Mouse (Mus musculus) midbrain, embryonic 16.5 days (tissue): ENCODE measurements around the gene Trim25. TPM values are rescaled to one million over a fixed set of nuclear protein-coding genes. Genes with fewer than 3 reads are reported as not detected.

Experiments
- ATAC-seq: fragments of 200-750 bp; cut with Nextera tagmentation; 2 replicates; pipeline ENCODE4 v1.8.0; 2017; ENCODE audit warnings: moderate TSS enrichment
- H3K27ac ChIP-seq: fragments of 300-500 bp; sonication (generic); 2 replicates; pipeline ENCODE4 v1.5.1; 2014; ENCODE audit warnings: mild to moderate bottlenecking, low read length, mixed read lengths
- H3K27me3 ChIP-seq: fragments of 300-500 bp; sonication (generic); 2 replicates; pipeline ENCODE4 v1.6.1; 2014; ENCODE audit warnings: low read depth, low read length, mixed read lengths; ENCODE audit not compliant: control insufficient read depth, insufficient read depth
- H3K36me3 ChIP-seq: fragments of 300-500 bp; sonication (generic); 2 replicates; pipeline ENCODE4 v1.6.1; 2014; ENCODE audit warnings: mild to moderate bottlenecking, low read length, moderate library complexity, mixed read lengths; ENCODE audit not compliant: control insufficient read depth, insufficient read depth
- H3K4me1 ChIP-seq: fragments of 300-500 bp; sonication (generic); 2 replicates; pipeline ENCODE4 v1.6.1; 2014; ENCODE audit warnings: mild to moderate bottlenecking, low read length, mixed read lengths; ENCODE audit not compliant: control insufficient read depth, insufficient read depth
- H3K4me2 ChIP-seq: fragments of 300-500 bp; sonication (generic); 2 replicates; pipeline ENCODE4 v1.6.1; 2014; ENCODE audit warnings: mild to moderate bottlenecking, low read length, mixed read lengths
- H3K4me3 ChIP-seq: fragments of 300-500 bp; sonication (generic); 2 replicates; pipeline ENCODE4 v1.5.1; 2014; ENCODE audit warnings: low read depth, mild to moderate bottlenecking, low read length, moderate library complexity, mixed read lengths
- H3K9ac ChIP-seq: fragments of 300-500 bp; sonication (generic); 2 replicates; pipeline ENCODE4 v1.6.1; 2014; ENCODE audit warnings: low read depth, low read length, mixed read lengths
- H3K9me3 ChIP-seq: fragments of 300-500 bp; sonication (generic); replicated peaks from 2 replicates; pipeline ENCODE4 v1.6.1; 2014; ENCODE audit warnings: mild to moderate bottlenecking, low read length, mixed read lengths; ENCODE audit not compliant: control insufficient read depth, poor library complexity, severe bottlenecking
- WGBS: fragments of 180-500 bp; shearing (Covaris S2); extraction: QIAGEN DNeasy Blood & Tissue Kit; methylation state at CpG from one replicate; pipeline ENCODE4 v1.1.7; 2014; 5-methylcytosine and 5-hydroxymethylcytosine counted together
- polyA plus RNA-seq: library from polyadenylated mRNA; unstranded; fragments of >200 nt; fragmentation: Nextera tagmentation; extraction: Ambion mirVana; gene quantifications from 2 replicates; pipeline ENCODE4 v1.2.1, GENCODE M21; 2015

The Trim25 gene
- polyA plus RNA-seq, 1 experiment from 2014 or later, result 3.8 TPM

DNA sequence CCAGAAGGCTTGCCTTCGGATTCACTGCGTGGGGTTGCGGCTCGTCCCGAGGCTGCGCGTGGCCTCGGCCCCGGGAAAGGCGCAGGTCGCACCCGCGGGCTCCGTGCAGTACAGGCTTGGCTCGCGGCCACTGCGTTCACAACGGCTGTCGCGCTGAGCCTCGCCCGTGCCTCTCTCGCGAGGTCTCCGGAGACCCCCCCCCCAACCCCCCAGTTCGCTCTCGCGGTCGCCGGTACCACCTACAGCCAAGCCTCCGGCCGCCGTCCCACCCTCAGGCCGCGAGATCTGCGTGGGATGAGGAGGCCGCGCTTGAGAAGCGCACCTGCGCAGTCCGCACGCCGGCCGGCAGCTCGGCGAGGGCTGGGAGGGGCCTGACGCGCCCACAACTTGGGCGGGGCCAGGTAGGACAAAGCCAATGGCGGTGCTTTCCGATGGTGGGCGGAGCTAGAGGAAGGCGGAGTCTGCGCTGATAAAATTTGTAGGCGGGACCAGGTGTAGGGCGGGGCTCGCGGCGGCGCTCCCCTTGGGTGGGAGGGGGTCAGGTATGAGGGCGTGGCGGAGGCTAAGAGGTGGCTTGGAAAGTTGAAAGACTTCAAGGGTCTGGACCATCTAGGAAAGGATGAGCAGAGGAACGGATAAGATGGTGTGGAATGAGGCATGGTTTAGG is 61.4 kb downstream of the Trim25 start:
- peak overlapping the region; percentile 97 for H3K4me2 ChIP-seq
- no peaks in the 10 kb centered on the region for H3K27me3 ChIP-seq
- H3K9ac ChIP-seq, result peak overlapping the region; percentile 96
- peaks cover 34% of the 10 kb centered on the region for H3K4me1 ChIP-seq
- peak; percentile 94 for ATAC-seq
- peak overlapping the region; percentile 93 for H3K4me3 ChIP-seq
- H3K36me3 ChIP-seq, result peaks cover 2% of the 10 kb centered on the region; the same call in 1 of the 2 replicates
- under 1% methylated on average over 61 of the region's 63 CpGs for WGBS
- no peaks in the 10 kb centered on the region for H3K9me3 ChIP-seq
- H3K27ac ChIP-seq, result peak overlapping the region; percentile 81

DNA sequence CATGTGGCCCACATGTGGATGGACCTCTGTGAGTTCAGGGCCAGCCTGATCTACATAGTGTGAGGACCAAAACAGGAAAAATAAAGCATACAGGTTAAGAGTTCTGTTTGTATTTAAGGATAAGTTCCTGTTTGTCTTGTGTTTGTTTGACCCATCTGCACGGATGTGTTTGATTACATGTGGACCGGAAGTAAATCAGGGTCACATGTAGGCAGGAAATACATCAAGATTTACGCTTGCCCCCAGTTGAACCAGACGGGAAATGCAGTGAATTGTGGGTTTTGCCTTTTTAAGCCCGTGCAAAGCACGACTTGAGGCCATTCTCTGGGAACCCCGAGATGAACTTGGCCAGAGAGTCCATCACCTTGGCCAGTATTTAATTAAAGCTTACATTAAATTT is 62.2 kb downstream of the Trim25 start:
- ATAC-seq, result no peak
- no peaks in the 10 kb centered on the region for H3K9me3 ChIP-seq
- 89% methylated on average over 7 of the region's 7 CpGs for WGBS
- no peak overlapping the region for H3K4me2 ChIP-seq
- H3K9ac ChIP-seq, result no peak overlapping the region
- peaks cover 29% of the 10 kb centered on the region for H3K4me1 ChIP-seq
- no peaks in the 10 kb centered on the region for H3K36me3 ChIP-seq
- H3K4me3 ChIP-seq, result no peak overlapping the region
- H3K27me3 ChIP-seq, result no peaks in the 10 kb centered on the region
- no peak overlapping the region for H3K27ac ChIP-seq

DNA sequence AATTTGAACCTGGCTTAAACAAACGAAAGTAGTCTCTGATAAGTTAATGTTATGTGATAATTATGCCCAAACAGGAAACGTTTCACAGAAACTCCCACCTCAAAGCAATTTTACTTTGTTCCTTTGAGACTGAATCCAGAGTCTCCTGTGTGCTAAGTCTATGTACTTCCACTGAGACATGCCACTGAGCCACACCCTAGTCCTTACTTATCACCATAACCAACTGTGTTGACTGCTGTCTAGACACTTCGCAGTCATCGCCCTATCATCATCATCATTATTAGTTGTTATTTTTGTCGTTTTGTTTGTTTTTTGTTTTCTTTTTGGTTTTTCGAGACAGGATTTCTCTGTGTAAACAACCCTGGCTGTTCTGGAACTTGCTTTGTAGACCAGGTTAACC is 65.1 kb downstream of the Trim25 start:
- H3K4me2 ChIP-seq, result no peak overlapping the region
- no peaks in the 10 kb centered on the region for H3K36me3 ChIP-seq
- no peaks in the 10 kb centered on the region for H3K27me3 ChIP-seq
- no peak overlapping the region for H3K27ac ChIP-seq
- peaks cover 6% of the 10 kb centered on the region for H3K4me1 ChIP-seq
- WGBS, result 85% methylated on average over 6 of the region's 6 CpGs
- no peak for ATAC-seq
- no peak overlapping the region for H3K4me3 ChIP-seq
- no peaks in the 10 kb centered on the region for H3K9me3 ChIP-seq
- H3K9ac ChIP-seq, result no peak overlapping the region

DNA sequence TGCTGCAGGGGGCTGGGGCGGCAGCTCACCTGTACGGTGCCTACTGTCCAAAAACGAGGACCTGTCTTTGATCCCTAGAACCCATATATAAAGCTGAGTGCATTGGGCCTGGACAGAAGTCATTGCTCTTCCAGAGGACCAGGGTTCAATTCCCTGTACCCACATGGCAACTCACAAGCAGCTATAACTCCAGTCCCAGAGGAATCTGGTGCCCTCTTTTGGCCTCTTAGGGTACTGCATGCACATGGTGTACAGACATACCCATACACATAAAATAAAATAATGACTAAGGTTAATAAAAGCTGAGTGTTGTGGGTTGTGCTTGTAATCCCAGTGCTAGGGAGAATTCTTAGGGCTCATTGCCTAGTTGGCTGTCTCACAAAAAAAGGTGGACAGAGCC is 66.1 kb downstream of the Trim25 start:
- H3K4me3 ChIP-seq, result no peak overlapping the region
- no peaks in the 10 kb centered on the region for H3K4me1 ChIP-seq
- no peak for ATAC-seq
- no peaks in the 10 kb centered on the region for H3K36me3 ChIP-seq
- no peak overlapping the region for H3K9ac ChIP-seq
- H3K9me3 ChIP-seq, result no peaks in the 10 kb centered on the region
- no peaks in the 10 kb centered on the region for H3K27me3 ChIP-seq
- no peak overlapping the region for H3K27ac ChIP-seq
- WGBS, result 98% methylated on average over 3 of the region's 3 CpGs
- H3K4me2 ChIP-seq, result no peak overlapping the region

DNA sequence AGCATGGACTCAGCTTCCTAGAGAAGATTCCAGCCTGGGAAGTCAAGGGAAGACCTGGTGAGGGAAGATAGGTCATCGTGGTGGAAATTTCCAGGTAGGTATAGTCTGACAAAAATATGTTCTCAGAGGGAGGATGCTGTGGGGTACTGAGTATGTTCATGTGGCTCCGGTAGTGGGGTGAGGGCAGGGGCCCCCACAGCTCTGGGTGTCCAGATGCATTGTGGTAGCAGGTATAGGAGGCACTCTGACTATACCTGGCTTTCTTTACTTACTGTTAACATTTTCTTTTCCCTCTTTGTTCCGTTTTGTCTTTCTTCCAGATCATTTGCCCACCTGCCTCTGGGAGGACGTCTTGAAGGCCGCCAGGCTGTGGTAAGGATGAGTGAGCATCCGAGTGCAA is 67.0 kb downstream of the Trim25 start:
- Histone ChIP-seq H3K4me3 (no peak overlapping the region), H3K36me3 (no peaks in the 10 kb centered on the region), H3K4me2 (no peak overlapping the region), H3K9ac (no peak overlapping the region), H3K27ac (no peak overlapping the region), H3K9me3 (no peaks in the 10 kb centered on the region), H3K27me3 (no peaks in the 10 kb centered on the region), H3K4me1 (no peaks in the 10 kb centered on the region)
- no peak for ATAC-seq
- 82% methylated on average over 6 of the region's 6 CpGs for WGBS

DNA sequence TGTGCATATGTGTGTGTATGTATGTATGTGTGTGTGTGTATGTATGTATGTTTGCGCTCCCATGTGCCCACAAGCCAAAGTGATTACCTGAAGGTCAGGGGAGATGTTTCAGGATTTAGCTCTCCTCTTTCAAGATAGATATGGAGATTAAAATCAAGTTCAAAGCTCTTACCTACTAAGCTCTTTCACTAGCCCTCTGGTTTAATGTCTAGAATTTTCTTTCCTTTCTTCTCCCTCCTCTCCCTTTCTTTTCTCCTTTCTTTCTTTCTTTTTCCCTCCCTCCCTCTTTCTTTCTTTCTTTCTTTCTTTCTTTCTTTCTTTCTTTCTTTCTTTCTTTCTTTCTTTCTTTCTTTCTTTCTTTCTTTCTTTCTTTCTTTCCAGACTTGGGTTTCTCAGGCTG is 67.6 kb downstream of the Trim25 start, which contains the start of gene Dgke:
Gene Dgke, minus strand, starts transcription at position 101 of the 400 bp plus-strand sequence.
- Histone ChIP-seq H3K9ac (no peak within 1 kb of the TSS), H3K27me3 (no peaks in the 10 kb centered on the region), H3K27ac (no peak within 1 kb of the TSS), H3K4me3 (no peak within 1 kb of the TSS), H3K4me1 (no peaks in the 10 kb centered on the region), H3K9me3 (no peaks in the 10 kb centered on the region), H3K36me3 (no peaks in the 10 kb centered on the region), H3K4me2 (no peak within 1 kb of the TSS)
- ATAC-seq, result no peak
- 100% methylated on average over 1 of the region's 1 CpGs for WGBS

DNA sequence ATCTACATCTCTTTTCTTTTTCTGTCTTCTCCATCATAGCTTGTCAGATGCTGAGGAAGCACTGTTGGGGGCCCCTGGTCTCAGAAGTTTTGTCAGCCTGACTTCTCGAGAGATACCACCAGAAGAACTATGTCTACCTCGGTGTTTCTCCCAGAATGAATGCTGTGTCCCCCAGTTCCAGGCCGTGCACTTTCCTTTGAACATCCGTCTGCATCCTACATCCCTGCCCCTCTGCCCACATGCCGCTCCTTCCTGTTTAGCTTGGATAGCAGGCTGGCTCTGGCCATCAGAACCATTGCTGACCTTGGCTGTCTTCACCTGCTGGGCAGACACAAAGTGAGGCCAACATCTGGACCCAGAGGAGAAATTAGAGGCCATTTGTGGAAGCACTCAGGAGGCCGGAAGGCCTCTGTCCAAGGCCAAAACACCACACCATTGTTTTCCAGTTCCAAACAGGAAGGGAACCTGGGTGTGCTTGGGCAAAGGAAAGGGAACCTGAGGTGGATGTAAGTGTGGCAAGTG is 68.2 kb downstream of the Trim25 start:
- Histone ChIP-seq H3K36me3 (no peaks in the 10 kb centered on the region), H3K9ac (no peak overlapping the region), H3K27ac (no peak overlapping the region), H3K4me2 (no peak overlapping the region), H3K27me3 (no peaks in the 10 kb centered on the region), H3K4me3 (no peak overlapping the region), H3K9me3 (no peaks in the 10 kb centered on the region), H3K4me1 (no peaks in the 10 kb centered on the region)
- WGBS, result 70% methylated on average over 6 of the region's 6 CpGs
- no peak for ATAC-seq

DNA sequence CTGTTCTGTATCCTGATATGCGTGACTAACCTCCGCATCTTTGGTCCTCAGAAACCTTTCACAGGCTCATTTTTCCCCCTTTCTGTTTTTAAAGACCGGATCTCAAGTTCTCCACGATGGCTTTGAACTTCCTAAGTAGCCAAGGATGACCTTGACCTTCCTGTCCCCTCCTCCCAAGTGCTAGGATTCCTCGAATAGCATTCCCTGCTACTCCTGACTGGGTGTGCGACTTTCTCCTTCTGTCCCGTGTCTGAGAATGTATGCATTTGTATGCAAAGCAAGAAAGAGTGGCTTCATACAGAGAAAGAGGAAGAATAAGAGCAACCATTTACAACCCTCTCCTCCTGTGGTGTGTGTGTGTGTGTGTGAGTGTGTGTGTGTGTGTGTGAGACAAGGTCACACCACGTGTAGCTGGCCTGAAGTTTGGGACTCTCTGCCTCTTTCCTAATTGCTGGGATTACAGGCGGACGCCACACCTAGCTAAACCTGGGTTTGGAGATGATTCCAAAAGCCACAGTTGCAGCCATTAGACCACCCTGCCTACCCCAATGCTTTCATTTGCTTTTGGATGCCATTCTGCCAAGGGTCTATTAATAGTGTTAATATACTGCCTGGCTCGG is 68.8 kb downstream of the Trim25 start:
- WGBS, result 72% methylated on average over 11 of the region's 11 CpGs
- Histone ChIP-seq H3K4me1 (no peaks in the 10 kb centered on the region), H3K4me3 (no peak overlapping the region), H3K9ac (no peak overlapping the region), H3K9me3 (no peaks in the 10 kb centered on the region), H3K27me3 (no peaks in the 10 kb centered on the region), H3K27ac (no peak overlapping the region), H3K4me2 (no peak overlapping the region), H3K36me3 (no peaks in the 10 kb centered on the region)
- no peak for ATAC-seq

DNA sequence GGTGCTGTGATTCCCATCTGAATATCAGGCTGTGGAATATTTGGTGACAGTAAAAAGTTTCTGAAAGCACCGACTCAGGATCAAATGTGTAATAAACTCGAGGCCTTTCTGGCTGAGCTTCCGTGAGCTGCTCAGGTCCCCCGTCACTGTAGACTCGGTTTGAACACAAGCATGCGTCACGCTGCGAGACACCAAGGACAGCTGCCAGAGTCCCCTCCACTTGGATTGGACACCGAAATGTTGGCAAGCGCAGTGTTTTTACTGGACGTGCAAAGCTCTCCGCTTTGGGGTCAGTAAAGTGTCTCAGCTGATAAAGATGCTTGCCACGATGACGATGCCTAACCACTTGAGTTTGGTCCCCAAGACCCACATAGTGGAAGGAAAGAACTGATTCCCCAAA is 69.5 kb downstream of the Trim25 start:
- H3K4me2 ChIP-seq, result no peak overlapping the region
- no peaks in the 10 kb centered on the region for H3K27me3 ChIP-seq
- no peak overlapping the region for H3K9ac ChIP-seq
- H3K27ac ChIP-seq, result no peak overlapping the region
- no peaks in the 10 kb centered on the region for H3K4me1 ChIP-seq
- H3K36me3 ChIP-seq, result no peaks in the 10 kb centered on the region
- 92% methylated on average over 14 of the region's 14 CpGs for WGBS
- no peaks in the 10 kb centered on the region for H3K9me3 ChIP-seq
- no peak for ATAC-seq
- H3K4me3 ChIP-seq, result no peak overlapping the region
